Mouse (Mus musculus) forebrain, embryonic 11.5 days (tissue): ENCODE measurements around the gene Glipr1l2. TPM values are rescaled to one million over a fixed set of nuclear protein-coding genes. Genes with fewer than 3 reads are reported as not detected.

Experiments used
- polyA plus RNA-seq: library from polyadenylated mRNA; unstranded; fragments of >200 nt; fragmentation: Nextera tagmentation; extraction: Ambion mirVana; gene quantifications from 2 replicates; pipeline ENCODE4 v1.2.1, GENCODE M21; 2014

Glipr1l2 gene
- polyA plus RNA-seq, 1 experiment from 2014 or later = not detected

Other genes starting within 250 kb of the Glipr1l2 start
- gene Krr1, start 110.7 kb upstream of the Glipr1l2 start, polyA plus RNA-seq = 63.3 and 70.7 TPM in 2 replicates
- 0.31 and 1.6 TPM in 2 replicates for gene Glipr1, start 80.7 kb upstream of the Glipr1l2 start, polyA plus RNA-seq
- not detected in 2 replicates for gene Glipr1l1, start 23.2 kb upstream of the Glipr1l2 start, polyA plus RNA-seq
- gene Glipr1l3, start 77.0 kb downstream of the Glipr1l2 start, polyA plus RNA-seq = not detected in 2 replicates
- gene Caps2, start 80.3 kb downstream of the Glipr1l2 start, polyA plus RNA-seq = 0.13 and 0.27 TPM in 2 replicates
- 1.2 and 1.6 TPM in 2 replicates for gene Kcnc2, start 187.8 kb downstream of the Glipr1l2 start, polyA plus RNA-seq